Mouse (Mus musculus): ENCODE data around the gene Shc1. TPM values are rescaled to one million over a fixed set of nuclear protein-coding genes. Genes with fewer than 3 reads are reported as not detected.

The Shc1 gene
- polyA plus RNA-seq, 1 experiment from 2014 or later = 60.6 TPM

- 77% methylated on average over 11 of the region's 11 CpGs for WGBS
- H3K27me3 ChIP-seq = no peaks in the 10 kb centered on the region
- H3K4me1 ChIP-seq (replicated peaks) = peaks cover 41% of the 10 kb centered on the region
- H3K36me3 ChIP-seq = peaks cover 22% of the 10 kb centered on the region
- H3K9me3 ChIP-seq (replicated peaks) = no peaks in the 10 kb centered on the region
- no peak for ATAC-seq (replicated peaks; ENCODE audit: insufficient number of reproducible peaks, insufficient read depth, low FRiP score, low read depth)
- no peak overlapping the region for H3K4me2 ChIP-seq
- H3K9ac ChIP-seq = no peak overlapping the region
- H3K27ac ChIP-seq = no peak overlapping the region
- H3K4me3 ChIP-seq = no peak overlapping the region
These were observed 16.3 kb downstream of the Shc1 start for GRCm38 (mm10) chr3:89434532-89434931.

GRCm38 (mm10) chr3:89435041-89435440 lies 16.8 kb downstream of the Shc1 start:
- Histone ChIP-seq H3K4me1 (replicated peaks) (peaks cover 41% of the 10 kb centered on the region), H3K27ac (no peak overlapping the region)
- WGBS = 76% methylated on average over 7 of the region's 7 CpGs

GRCm38 (mm10) chr3:89436176-89437113 lies 18.2 kb downstream of the Shc1 start, which contains the start of gene Pbxip1:
Pbxip1 (plus strand) TSS chr3:89436706.
- WGBS = 3% methylated on average over 16 of the region's 16 CpGs
- Histone ChIP-seq H3K9me3 (replicated peaks) (no peaks in the 10 kb centered on the region), H3K27ac (peak within 1 kb of the TSS; percentile 76), H3K27me3 (no peaks in the 10 kb centered on the region), H3K4me2 (peak within 1 kb of the TSS; percentile 70), H3K36me3 (peaks cover 29% of the 10 kb centered on the region), H3K4me1 (replicated peaks) (peaks cover 35% of the 10 kb centered on the region), H3K4me3 (peak within 1 kb of the TSS; percentile 60), H3K9ac (peak within 1 kb of the TSS; percentile 66)
- peak; percentile 66 for ATAC-seq (replicated peaks; ENCODE audit: insufficient number of reproducible peaks, insufficient read depth, low FRiP score, low read depth)

More at GRCm38 (mm10) chr3:89435041-89435440, 16.8 kb downstream of the Shc1 start:
- ATAC-seq (replicated peaks; ENCODE audit: insufficient number of reproducible peaks, insufficient read depth, low FRiP score, low read depth) = no peak
- Histone ChIP-seq H3K27me3 (no peaks in the 10 kb centered on the region), H3K9me3 (replicated peaks) (no peaks in the 10 kb centered on the region), H3K36me3 (peaks cover 25% of the 10 kb centered on the region), H3K9ac (no peak overlapping the region), H3K4me2 (no peak overlapping the region), H3K4me3 (no peak overlapping the region)

- Histone ChIP-seq H3K27me3 (no peaks in the 10 kb centered on the region), H3K4me1 (replicated peaks) (peaks cover 28% of the 10 kb centered on the region), H3K9me3 (replicated peaks) (no peaks in the 10 kb centered on the region), H3K27ac (peak overlapping the region; percentile 76), H3K4me3 (peak overlapping the region; percentile 60), H3K36me3 (peaks cover 25% of the 10 kb centered on the region), H3K9ac (peak overlapping the region; percentile 66), H3K4me2 (peak overlapping the region; percentile 70)
- WGBS = 28% methylated on average over 5 of the region's 5 CpGs
- 0 out of 2 replicates have a peak, but pooled peaks have one; percentile 33 for ATAC-seq (replicated peaks; ENCODE audit: insufficient number of reproducible peaks, insufficient read depth, low FRiP score, low read depth)
These were observed 19.0 kb downstream of the Shc1 start for GRCm38 (mm10) chr3:89437269-89437668.

- 84% methylated on average over 2 of the region's 2 CpGs for WGBS
- Histone ChIP-seq H3K36me3 (peaks cover 27% of the 10 kb centered on the region), H3K27me3 (no peaks in the 10 kb centered on the region), H3K4me2 (no peak overlapping the region), H3K27ac (no peak overlapping the region), H3K4me3 (no peak overlapping the region), H3K9ac (no peak overlapping the region), H3K4me1 (replicated peaks) (peaks cover 20% of the 10 kb centered on the region), H3K9me3 (replicated peaks) (no peaks in the 10 kb centered on the region)
- ATAC-seq (replicated peaks; ENCODE audit: insufficient number of reproducible peaks, insufficient read depth, low FRiP score, low read depth) = no peak
These were observed 22.4 kb downstream of the Shc1 start for GRCm38 (mm10) chr3:89440691-89441090.

GRCm38 (mm10) chr3:89448720-89449537 lies 30.7 kb downstream of the Shc1 start:
- H3K27me3 ChIP-seq = no peaks in the 10 kb centered on the region
- peak overlapping the region; percentile 38 for H3K4me2 ChIP-seq
- 34% methylated on average over 13 of the region's 13 CpGs for WGBS
- ATAC-seq (replicated peaks; ENCODE audit: insufficient number of reproducible peaks, insufficient read depth, low FRiP score, low read depth) = peak; percentile 75
- H3K4me1 ChIP-seq (replicated peaks) = peaks cover 37% of the 10 kb centered on the region
- 0 out of 2 replicates have a peak overlapping the region, but pooled peaks have one; percentile 7 for H3K9ac ChIP-seq
- H3K36me3 ChIP-seq = peaks cover 26% of the 10 kb centered on the region
- peak overlapping the region; percentile 13; the same call in 1 of the 2 replicates for H3K4me3 ChIP-seq
- H3K9me3 ChIP-seq (replicated peaks) = no peaks in the 10 kb centered on the region
- peak overlapping the region; percentile 88 for H3K27ac ChIP-seq

- Histone ChIP-seq H3K4me1 (replicated peaks) (peaks cover 37% of the 10 kb centered on the region), H3K4me3 (no peak overlapping the region), H3K27ac (peak overlapping the region; percentile 88), H3K36me3 (peaks cover 22% of the 10 kb centered on the region), H3K27me3 (no peaks in the 10 kb centered on the region), H3K9ac (no peak overlapping the region), H3K9me3 (replicated peaks) (no peaks in the 10 kb centered on the region), H3K4me2 (peak overlapping the region; percentile 38; the same call in 1 of the 2 replicates)
- peak; percentile 53 for ATAC-seq (replicated peaks; ENCODE audit: insufficient number of reproducible peaks, insufficient read depth, low FRiP score, low read depth)
- WGBS = 30% methylated on average over 7 of the region's 7 CpGs
These were observed 31.3 kb downstream of the Shc1 start for GRCm38 (mm10) chr3:89449541-89449940.

GRCm38 (mm10) chr3:89451916-89452315 lies 33.7 kb downstream of the Shc1 start:
- ATAC-seq (replicated peaks; ENCODE audit: insufficient number of reproducible peaks, insufficient read depth, low FRiP score, low read depth) = no peak

GRCm38 (mm10) chr3:89454401-89455177 lies 36.3 kb downstream of the Shc1 start, which contains the start of gene Pmvk:
Pmvk (plus strand) TSS chr3:89454541.
- Histone ChIP-seq H3K4me2 (no peak within 1 kb of the TSS), H3K27me3 (no peaks in the 10 kb centered on the region), H3K27ac (no peak within 1 kb of the TSS), H3K9ac (no peak within 1 kb of the TSS), H3K4me1 (replicated peaks) (peaks cover 32% of the 10 kb centered on the region), H3K36me3 (no peaks in the 10 kb centered on the region), H3K9me3 (replicated peaks) (no peaks in the 10 kb centered on the region), H3K4me3 (no peak within 1 kb of the TSS)
- 56% methylated on average over 10 of the region's 10 CpGs for WGBS
- ATAC-seq (replicated peaks; ENCODE audit: insufficient number of reproducible peaks, insufficient read depth, low FRiP score, low read depth) = no peak

More at GRCm38 (mm10) chr3:89451916-89452315, 33.7 kb downstream of the Shc1 start:
- WGBS = 53% methylated on average over 1 of the region's 1 CpGs
- Histone ChIP-seq H3K36me3 (peaks cover 3% of the 10 kb centered on the region; the same call in 1 of the 2 replicates), H3K9me3 (replicated peaks) (no peaks in the 10 kb centered on the region), H3K4me1 (replicated peaks) (peaks cover 38% of the 10 kb centered on the region), H3K4me2 (no peak overlapping the region), H3K9ac (no peak overlapping the region), H3K27me3 (no peaks in the 10 kb centered on the region), H3K4me3 (no peak overlapping the region), H3K27ac (no peak overlapping the region)

- H3K4me3 ChIP-seq = no peak overlapping the region
- no peak overlapping the region for H3K27ac ChIP-seq
- H3K36me3 ChIP-seq = no peaks in the 10 kb centered on the region
- no peak overlapping the region for H3K9ac ChIP-seq
- H3K4me2 ChIP-seq = no peak overlapping the region
- no peak for ATAC-seq (replicated peaks; ENCODE audit: insufficient number of reproducible peaks, insufficient read depth, low FRiP score, low read depth)
- 83% methylated on average over 1 of the region's 1 CpGs for WGBS
- no peaks in the 10 kb centered on the region for H3K9me3 ChIP-seq (replicated peaks)
- peaks cover 35% of the 10 kb centered on the region for H3K4me1 ChIP-seq (replicated peaks)
- H3K27me3 ChIP-seq = no peaks in the 10 kb centered on the region
These were observed 37.6 kb downstream of the Shc1 start for GRCm38 (mm10) chr3:89455786-89456285.

Measured in heart, embryonic 15.5 days (tissue).